Mouse (Mus musculus): Measurements from ENCODE around the gene Erc1.

DNA sequence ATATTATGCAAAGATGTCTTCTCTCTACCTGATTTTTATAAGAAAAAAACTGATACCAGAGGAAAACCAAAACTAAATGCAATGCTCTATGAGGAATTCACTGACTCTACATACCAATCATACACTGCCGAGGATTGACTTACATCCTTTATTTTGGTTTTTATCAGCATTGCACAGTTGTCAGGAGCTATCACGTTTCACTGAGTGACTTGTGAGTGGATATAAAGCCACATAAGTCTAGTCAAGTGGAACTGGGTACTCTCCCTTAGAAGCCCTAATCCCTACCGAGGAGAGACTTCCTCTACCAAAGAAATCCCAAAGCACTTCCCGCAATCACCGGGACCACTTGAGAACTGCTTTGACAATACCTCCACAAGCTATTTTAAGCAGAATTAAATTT is 90.2 kb downstream of the Erc1 start:
- TF ChIP-seq EP300 (optimal IDR thresholded peaks at IDR 0.05): no peak
- no peak for TF ChIP-seq CTCF (IDR thresholded peaks at IDR 0.05; ENCODE audit: low read depth)

Measured in stomach, postnatal 0 days (tissue).